Mouse (Mus musculus): ENCODE measurements around the gene Cntn2. TPM values are rescaled to one million over a fixed set of nuclear protein-coding genes. Genes with fewer than 3 reads are reported as not detected.
A peak's percentile ranks its signal among the peaks of the same experiment; 100 is the strongest.

The Cntn2 gene
- polyA plus RNA-seq, 1 experiment from 2014 or later, result 5.5 TPM

DNA sequence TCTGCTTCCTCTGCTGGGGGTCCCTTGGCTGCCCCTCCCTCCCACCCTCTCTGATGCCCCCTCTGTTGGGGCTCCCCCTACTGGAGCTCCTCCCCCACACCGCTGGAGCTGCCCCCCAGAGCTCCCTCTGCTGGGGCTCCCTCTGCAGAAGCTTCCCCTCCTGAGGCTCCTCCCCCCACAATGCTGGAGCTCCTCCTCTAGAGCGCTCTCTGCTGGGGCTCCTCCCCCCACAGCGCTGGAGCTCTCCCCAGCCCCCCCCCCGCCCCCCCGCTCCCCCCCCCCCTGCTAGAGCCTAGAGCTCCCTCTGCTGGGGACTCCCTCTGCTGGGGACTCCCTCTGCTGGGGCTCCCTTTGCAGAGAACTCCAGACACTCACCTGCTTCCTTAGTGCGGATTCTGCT, 22.3 kb downstream of the Cntn2 start:
- H3K27me3 ChIP-seq (ENCODE audit: poor library complexity, severe bottlenecking), result peaks cover 11% of the 10 kb centered on the region
- no peak overlapping the region for H3K4me3 ChIP-seq
- peaks cover 22% of the 10 kb centered on the region for H3K4me1 ChIP-seq
- H3K9me3 ChIP-seq, result no peaks in the 10 kb centered on the region
- DNase-seq (ENCODE audit: extremely low spot score, low spot score), result peak; percentile 38
- H3K36me3 ChIP-seq (replicated peaks), result no peaks in the 10 kb centered on the region
- 26% methylated on average over 4 of the region's 6 CpGs for WGBS
- no peak overlapping the region for H3K27ac ChIP-seq

GRCm38 (mm10) chr1:132519734-132520133, 23.3 kb downstream of the Cntn2 start:
- Histone ChIP-seq H3K4me3 (no peak overlapping the region), H3K27ac (peak overlapping the region; percentile 54; the same call in 1 of the 2 replicates), H3K27me3 (ENCODE audit: poor library complexity, severe bottlenecking) (0 out of 2 replicates have a peak, but pooled peaks cover 4% of the 10 kb centered on the region), H3K4me1 (peaks cover 19% of the 10 kb centered on the region), H3K36me3 (replicated peaks) (no peaks in the 10 kb centered on the region), H3K9me3 (no peaks in the 10 kb centered on the region)
- no peak for DNase-seq (ENCODE audit: extremely low spot score, low spot score)
- 90% methylated on average over 11 of the region's 11 CpGs for WGBS

DNA sequence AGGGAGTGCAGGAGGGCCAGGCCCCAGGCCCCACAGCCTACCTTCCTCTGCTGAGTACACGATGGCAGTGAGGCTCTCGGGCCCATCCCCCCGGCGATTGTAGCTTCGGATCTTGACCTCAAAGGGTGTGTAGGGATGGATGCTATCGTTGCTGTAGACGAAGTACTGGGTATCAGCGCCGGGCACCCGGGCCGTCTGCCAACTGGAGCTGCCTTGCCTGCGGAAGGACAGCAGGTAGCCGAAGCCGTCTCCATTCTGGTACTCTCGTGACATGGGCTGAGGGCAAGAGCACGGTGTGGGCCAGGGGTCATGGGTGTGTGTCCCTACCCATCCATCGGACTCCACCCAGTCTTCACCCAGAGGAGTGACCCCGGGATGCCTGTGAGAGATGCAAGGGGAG, 24.4 kb downstream of the Cntn2 start:
- 90% methylated on average over 18 of the region's 18 CpGs for WGBS
- no peaks in the 10 kb centered on the region for H3K9me3 ChIP-seq
- H3K36me3 ChIP-seq (replicated peaks), result no peaks in the 10 kb centered on the region
- DNase-seq (ENCODE audit: extremely low spot score, low spot score), result no peak
- no peak overlapping the region for H3K27ac ChIP-seq
- H3K4me1 ChIP-seq, result peaks cover 21% of the 10 kb centered on the region
- 0 out of 2 replicates have a peak, but pooled peaks cover 4% of the 10 kb centered on the region for H3K27me3 ChIP-seq (ENCODE audit: poor library complexity, severe bottlenecking)
- no peak overlapping the region for H3K4me3 ChIP-seq

DNA sequence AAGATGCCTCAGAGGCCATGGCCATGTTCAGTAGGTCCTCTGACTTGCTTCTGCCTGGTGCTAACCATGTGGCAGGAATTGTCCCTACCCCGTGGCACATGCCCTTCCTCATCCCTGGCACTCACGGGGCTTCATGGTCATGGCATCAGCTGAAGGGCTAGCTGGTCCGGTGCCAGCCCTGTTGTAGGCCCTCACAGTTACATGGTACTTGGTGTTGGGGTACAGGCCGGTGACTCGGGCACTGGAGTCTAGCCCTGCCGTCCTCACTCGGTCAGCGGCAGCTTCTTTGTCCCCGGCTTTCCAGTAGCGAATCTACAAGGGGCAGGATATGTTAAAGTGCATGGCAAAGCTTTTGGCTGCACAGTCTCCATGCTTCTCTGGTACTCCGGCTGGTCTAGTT, 26.3 kb downstream of the Cntn2 start:
- Histone ChIP-seq H3K9me3 (no peaks in the 10 kb centered on the region), H3K27ac (no peak overlapping the region), H3K27me3 (ENCODE audit: poor library complexity, severe bottlenecking) (no peaks in the 10 kb centered on the region), H3K4me1 (peaks cover 24% of the 10 kb centered on the region), H3K36me3 (replicated peaks) (no peaks in the 10 kb centered on the region), H3K4me3 (no peak overlapping the region)
- DNase-seq (ENCODE audit: extremely low spot score, low spot score), result no peak
- 92% methylated on average over 11 of the region's 11 CpGs for WGBS

DNA sequence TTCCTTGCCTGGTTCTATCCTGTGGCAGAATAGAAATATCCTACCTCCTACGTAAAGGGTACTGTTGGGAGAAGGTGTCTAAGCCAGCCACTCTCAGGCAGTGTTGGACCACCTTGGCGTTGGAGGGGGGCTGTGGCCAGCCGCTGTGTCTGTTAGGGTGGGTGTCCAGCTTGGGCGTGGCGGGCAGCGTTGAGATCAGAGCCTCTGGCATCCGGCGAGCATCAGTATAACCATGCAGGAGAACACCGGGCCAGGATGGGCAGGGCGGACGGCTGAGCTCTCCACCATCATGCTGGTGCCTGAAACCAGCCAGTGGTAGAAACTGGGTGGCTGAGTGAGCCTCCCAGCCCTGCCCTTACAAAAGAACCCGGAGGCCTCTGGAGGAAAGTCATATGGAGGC, 27.7 kb downstream of the Cntn2 start:
- H3K4me1 ChIP-seq, result peaks cover 15% of the 10 kb centered on the region
- no peaks in the 10 kb centered on the region for H3K27me3 ChIP-seq (ENCODE audit: poor library complexity, severe bottlenecking)

DNA sequence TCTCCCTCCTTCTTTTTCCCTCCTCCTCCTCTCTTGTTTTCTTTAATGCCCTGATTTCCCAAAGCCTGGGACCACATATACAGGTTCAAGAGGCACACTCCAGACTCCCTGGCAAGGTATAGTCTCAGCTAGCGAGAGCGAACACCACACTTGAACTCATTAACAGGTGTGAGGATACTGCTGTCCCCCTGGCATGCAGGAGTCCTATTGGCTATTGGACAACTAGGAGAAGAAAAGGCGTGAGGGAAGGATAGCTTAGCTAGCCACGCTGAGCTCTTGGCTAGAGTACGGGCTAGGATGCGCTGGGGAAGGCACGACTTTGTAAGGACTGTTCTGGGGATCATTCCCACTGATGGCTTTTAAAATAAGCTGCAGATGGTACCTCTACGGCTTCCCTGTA, 30.9 kb downstream of the Cntn2 start:
- peaks cover 25% of the 10 kb centered on the region for H3K36me3 ChIP-seq (replicated peaks)
- H3K27me3 ChIP-seq (ENCODE audit: poor library complexity, severe bottlenecking), result no peaks in the 10 kb centered on the region
- H3K4me3 ChIP-seq, result no peak overlapping the region
- no peak for DNase-seq (ENCODE audit: extremely low spot score, low spot score)
- peaks cover 10% of the 10 kb centered on the region for H3K4me1 ChIP-seq
- no peaks in the 10 kb centered on the region for H3K9me3 ChIP-seq
- 85% methylated on average over 8 of the region's 8 CpGs for WGBS
- H3K27ac ChIP-seq, result no peak overlapping the region

More for the DNA sequence above, 27.7 kb downstream of the Cntn2 start:
- Histone ChIP-seq H3K36me3 (replicated peaks) (no peaks in the 10 kb centered on the region), H3K27ac (no peak overlapping the region), H3K4me3 (no peak overlapping the region), H3K9me3 (no peaks in the 10 kb centered on the region)
- 93% methylated on average over 12 of the region's 12 CpGs for WGBS
- DNase-seq (ENCODE audit: extremely low spot score, low spot score), result no peak

- Histone ChIP-seq H3K4me1 (peaks cover 10% of the 10 kb centered on the region), H3K27ac (no peak overlapping the region), H3K4me3 (no peak overlapping the region), H3K27me3 (ENCODE audit: poor library complexity, severe bottlenecking) (no peaks in the 10 kb centered on the region), H3K36me3 (replicated peaks) (peaks cover 31% of the 10 kb centered on the region), H3K9me3 (no peaks in the 10 kb centered on the region)
- DNase-seq (ENCODE audit: extremely low spot score, low spot score), result no peak
- WGBS, result 69% methylated on average over 8 of the region's 8 CpGs
Observed at GRCm38 (mm10) chr1:132511521-132511920, 31.5 kb downstream of the Cntn2 start.

- Histone ChIP-seq H3K9me3 (no peaks in the 10 kb centered on the region), H3K4me1 (peaks cover 10% of the 10 kb centered on the region), H3K27ac (no peak overlapping the region), H3K4me3 (no peak overlapping the region), H3K27me3 (ENCODE audit: poor library complexity, severe bottlenecking) (no peaks in the 10 kb centered on the region), H3K36me3 (replicated peaks) (peaks cover 48% of the 10 kb centered on the region)
- 89% methylated on average over 5 of the region's 5 CpGs for WGBS
- DNase-seq (ENCODE audit: extremely low spot score, low spot score), result no peak
Observed at GRCm38 (mm10) chr1:132509771-132510170, 33.3 kb downstream of the Cntn2 start.

GRCm38 (mm10) chr1:132506656-132507055, 36.4 kb downstream of the Cntn2 start:
- 91% methylated on average over 7 of the region's 7 CpGs for WGBS
- H3K36me3 ChIP-seq (replicated peaks), result peaks cover 78% of the 10 kb centered on the region
- H3K4me3 ChIP-seq, result no peak overlapping the region
- peaks cover 4% of the 10 kb centered on the region for H3K4me1 ChIP-seq
- no peak overlapping the region for H3K27ac ChIP-seq
- no peaks in the 10 kb centered on the region for H3K9me3 ChIP-seq
- H3K27me3 ChIP-seq (ENCODE audit: poor library complexity, severe bottlenecking), result no peaks in the 10 kb centered on the region
- DNase-seq (ENCODE audit: extremely low spot score, low spot score), result no peak

- Histone ChIP-seq H3K36me3 (replicated peaks) (peaks cover 84% of the 10 kb centered on the region), H3K9me3 (no peaks in the 10 kb centered on the region), H3K27me3 (ENCODE audit: poor library complexity, severe bottlenecking) (no peaks in the 10 kb centered on the region), H3K4me3 (no peak within 1 kb of the TSS), H3K27ac (no peak within 1 kb of the TSS), H3K4me1 (no peaks in the 10 kb centered on the region)
- no peak for DNase-seq (ENCODE audit: extremely low spot score, low spot score)
- WGBS, result 91% methylated on average over 7 of the region's 7 CpGs
Observed at GRCm38 (mm10) chr1:132506058-132506457, 37.0 kb downstream of the Cntn2 start, which contains the start of gene Tmem81. Gene Tmem81 (plus strand): TSS chr1:132506230.

- peaks cover 93% of the 10 kb centered on the region for H3K36me3 ChIP-seq (replicated peaks)
- H3K27me3 ChIP-seq (ENCODE audit: poor library complexity, severe bottlenecking), result no peaks in the 10 kb centered on the region
- H3K9me3 ChIP-seq, result no peaks in the 10 kb centered on the region
- no peak for DNase-seq (ENCODE audit: extremely low spot score, low spot score)
- no peak overlapping the region for H3K27ac ChIP-seq
- 95% methylated on average over 5 of the region's 5 CpGs for WGBS
- no peak overlapping the region for H3K4me3 ChIP-seq
- H3K4me1 ChIP-seq, result no peaks in the 10 kb centered on the region
Observed at GRCm38 (mm10) chr1:132505155-132505554, 37.9 kb downstream of the Cntn2 start.

DNA sequence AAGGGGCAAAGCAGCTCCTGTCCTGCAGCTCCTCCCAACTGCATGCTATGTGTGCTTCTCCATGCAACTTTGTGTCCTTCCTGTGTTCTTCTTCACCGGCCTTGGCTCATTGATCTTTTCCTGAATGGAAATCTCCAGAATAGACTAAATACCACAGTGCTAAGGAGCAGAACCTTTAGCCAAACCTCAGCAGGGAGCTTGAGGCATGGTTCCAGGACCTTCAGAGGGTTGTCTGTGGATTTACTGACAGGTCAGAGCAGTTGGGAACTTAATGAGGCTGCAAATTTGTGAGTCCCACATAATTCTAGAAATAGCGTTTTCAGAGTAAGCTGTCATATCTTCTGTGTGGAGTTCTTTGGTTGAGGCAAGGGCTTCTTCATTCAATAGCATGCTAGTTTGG, 42.5 kb downstream of the Cntn2 start:
- Histone ChIP-seq H3K36me3 (replicated peaks) (peaks cover 95% of the 10 kb centered on the region), H3K27ac (no peak overlapping the region), H3K4me1 (no peaks in the 10 kb centered on the region), H3K27me3 (ENCODE audit: poor library complexity, severe bottlenecking) (no peaks in the 10 kb centered on the region), H3K4me3 (no peak overlapping the region), H3K9me3 (no peaks in the 10 kb centered on the region)
- DNase-seq (ENCODE audit: extremely low spot score, low spot score), result no peak
- 94% methylated on average over 2 of the region's 2 CpGs for WGBS

GRCm38 (mm10) chr1:132483759-132484158, 59.3 kb downstream of the Cntn2 start:
- WGBS, result 90% methylated on average over 6 of the region's 6 CpGs
- H3K4me1 ChIP-seq, result peaks cover 6% of the 10 kb centered on the region
- peaks cover 50% of the 10 kb centered on the region for H3K36me3 ChIP-seq (replicated peaks)
- H3K9me3 ChIP-seq, result no peaks in the 10 kb centered on the region
- H3K27ac ChIP-seq, result no peak overlapping the region
- no peak overlapping the region for H3K4me3 ChIP-seq
- no peaks in the 10 kb centered on the region for H3K27me3 ChIP-seq (ENCODE audit: poor library complexity, severe bottlenecking)
- no peak for DNase-seq (ENCODE audit: extremely low spot score, low spot score)

GRCm38 (mm10) chr1:132483234-132483633, 59.8 kb downstream of the Cntn2 start:
- Histone ChIP-seq H3K36me3 (replicated peaks) (peaks cover 45% of the 10 kb centered on the region), H3K4me3 (no peak overlapping the region), H3K27me3 (ENCODE audit: poor library complexity, severe bottlenecking) (no peaks in the 10 kb centered on the region), H3K4me1 (peaks cover 11% of the 10 kb centered on the region), H3K27ac (no peak overlapping the region), H3K9me3 (no peaks in the 10 kb centered on the region)
- DNase-seq (ENCODE audit: extremely low spot score, low spot score), result no peak
- 94% methylated on average over 3 of the region's 3 CpGs for WGBS
